Mouse (Mus musculus): Measurements from ENCODE around the gene Gm15448. TPM values are rescaled to one million over a fixed set of nuclear protein-coding genes. Genes with fewer than 3 reads are reported as not detected.

Gm15448 gene
- polyA plus RNA-seq, 1 experiment from 2014 or later: not detected

Other genes with a start within 250 kb of the Gm15448 start
- 0.15 and 0.39 TPM in 2 replicates for gene Oscar, start 209.5 kb downstream of the Gm15448 start, polyA plus RNA-seq (2014; fragmentation: Nextera tagmentation; extraction: Ambion mirVana)
- gene Ndufa3, start 208.3 kb downstream of the Gm15448 start, polyA plus RNA-seq (2014; fragmentation: Nextera tagmentation; extraction: Ambion mirVana): 463 and 564 TPM in 2 replicates
- gene Tfpt, start 195.8 kb downstream of the Gm15448 start, polyA plus RNA-seq (2014; fragmentation: Nextera tagmentation; extraction: Ambion mirVana): 24.2 and 34.9 TPM in 2 replicates
- 89.4 and 114 TPM in 2 replicates for gene Prpf31, start 195.7 kb downstream of the Gm15448 start, polyA plus RNA-seq (2014; fragmentation: Nextera tagmentation; extraction: Ambion mirVana)
- gene Cnot3, start 180.4 kb downstream of the Gm15448 start, polyA plus RNA-seq (2014; fragmentation: Nextera tagmentation; extraction: Ambion mirVana): 67.3 and 74.0 TPM in 2 replicates
- 12.2 and 12.6 TPM in 2 replicates for gene Leng1, start 159.8 kb downstream of the Gm15448 start, polyA plus RNA-seq (2014; fragmentation: Nextera tagmentation; extraction: Ambion mirVana)
- 18.0 and 19.9 TPM in 2 replicates for gene Tmc4, start 148.1 kb downstream of the Gm15448 start, polyA plus RNA-seq (2014; fragmentation: Nextera tagmentation; extraction: Ambion mirVana)
- gene Tsen34, start 132.8 kb downstream of the Gm15448 start, polyA plus RNA-seq (2014; fragmentation: Nextera tagmentation; extraction: Ambion mirVana): 287 and 317 TPM in 2 replicates
- 32.0 and 45.0 TPM in 2 replicates for gene Mboat7, start 132.2 kb downstream of the Gm15448 start, polyA plus RNA-seq (2014; fragmentation: Nextera tagmentation; extraction: Ambion mirVana)
- 1,617 and 1,895 TPM in 2 replicates for gene Rps9, start 121.7 kb downstream of the Gm15448 start, polyA plus RNA-seq (2014; fragmentation: Nextera tagmentation; extraction: Ambion mirVana)
- gene Pirb, start 105.3 kb downstream of the Gm15448 start, polyA plus RNA-seq (2014; fragmentation: Nextera tagmentation; extraction: Ambion mirVana): 0.19 and 0.87 TPM in 2 replicates
- gene Pira2, start 19.4 kb upstream of the Gm15448 start, polyA plus RNA-seq (2014; fragmentation: Nextera tagmentation; extraction: Ambion mirVana): 0.09 TPM in 1 of 2 replicates, not detected in the other
- 0.09 TPM in 1 of 2 replicates, not detected in the other for gene Gm14548, start 72.4 kb upstream of the Gm15448 start, polyA plus RNA-seq (2014; fragmentation: Nextera tagmentation; extraction: Ambion mirVana)
- not detected in 2 replicates for gene Lilra6, start 89.8 kb upstream of the Gm15448 start, polyA plus RNA-seq (2014; fragmentation: Nextera tagmentation; extraction: Ambion mirVana)
- 0.63 and 1.4 TPM in 2 replicates for gene Lair1, start 237.5 kb upstream of the Gm15448 start, polyA plus RNA-seq (2014; fragmentation: Nextera tagmentation; extraction: Ambion mirVana)